Mouse (Mus musculus) right cerebral cortex, postnatal 10 days (tissue): ENCODE results near the gene Edar.
A peak's percentile ranks its signal among the peaks of the same experiment; 100 is the strongest.

Experiments
- DNase-seq, 2 experiments: peaks; one replicate each; pipeline ENCODE4 v3.0.0; 2021; ENCODE audit warnings: low spot score in 2 of 2

Edar gene

GRCm38 (mm10) chr10:58651270-58652042 is 24.0 kb downstream of the Edar start:
- DNase-seq, result no peak

- DNase-seq, result no peak
Measured at GRCm38 (mm10) chr10:58648787-58649186, 26.7 kb downstream of the Edar start.

- no peak for DNase-seq
Measured at GRCm38 (mm10) chr10:58644671-58645070, 30.8 kb downstream of the Edar start.

GRCm38 (mm10) chr10:58644194-58644593 is 31.3 kb downstream of the Edar start:
- DNase-seq, result no peak

- DNase-seq, result no peak
Measured at GRCm38 (mm10) chr10:58643001-58643400, 32.5 kb downstream of the Edar start.

- DNase-seq, result no peak
Measured at GRCm38 (mm10) chr10:58641631-58642030, 33.8 kb downstream of the Edar start.

- no peak for DNase-seq
Measured at GRCm38 (mm10) chr10:58640446-58641400, 34.7 kb downstream of the Edar start.

- DNase-seq, result peak; percentile 55 to 71
Measured at GRCm38 (mm10) chr10:58639291-58639690, 36.2 kb downstream of the Edar start.

- DNase-seq, result no peak
Measured at GRCm38 (mm10) chr10:58636431-58637080, 38.9 kb downstream of the Edar start.

- no peak for DNase-seq
Measured at GRCm38 (mm10) chr10:58633507-58633906, 41.9 kb downstream of the Edar start.

- peak; percentile 75 to 77 for DNase-seq
Measured at GRCm38 (mm10) chr10:58627569-58627968, 47.9 kb downstream of the Edar start.

GRCm38 (mm10) chr10:58624848-58625711 is 50.4 kb downstream of the Edar start:
- no peak for DNase-seq

GRCm38 (mm10) chr10:58619266-58619665 is 56.2 kb downstream of the Edar start:
- DNase-seq, result no peak

- DNase-seq, result no peak
Measured at GRCm38 (mm10) chr10:58618501-58619216, 56.8 kb downstream of the Edar start.

- no peak for DNase-seq
Measured at GRCm38 (mm10) chr10:58616565-58616964, 58.9 kb downstream of the Edar start.

GRCm38 (mm10) chr10:58614601-58615000 is 60.9 kb downstream of the Edar start:
- DNase-seq, result no peak

GRCm38 (mm10) chr10:58610484-58611261 is 64.8 kb downstream of the Edar start:
- DNase-seq, result no peak

- no peak for DNase-seq
Measured at GRCm38 (mm10) chr10:58608858-58609257, 66.6 kb downstream of the Edar start.

- DNase-seq, result no peak
Measured at GRCm38 (mm10) chr10:58606356-58606755, 69.1 kb downstream of the Edar start.

- DNase-seq, result peak; percentile 67 to 76
Measured at GRCm38 (mm10) chr10:58604779-58605178, 70.7 kb downstream of the Edar start.
